Mouse (Mus musculus): ENCODE data around the gene Aox2.
"Not testable (repeated sequence)": the region's sequence is repeated elsewhere in the genome, so short reads cannot be mapped to it uniquely, and the experiment has no call there.

Aox2 gene

DNA sequence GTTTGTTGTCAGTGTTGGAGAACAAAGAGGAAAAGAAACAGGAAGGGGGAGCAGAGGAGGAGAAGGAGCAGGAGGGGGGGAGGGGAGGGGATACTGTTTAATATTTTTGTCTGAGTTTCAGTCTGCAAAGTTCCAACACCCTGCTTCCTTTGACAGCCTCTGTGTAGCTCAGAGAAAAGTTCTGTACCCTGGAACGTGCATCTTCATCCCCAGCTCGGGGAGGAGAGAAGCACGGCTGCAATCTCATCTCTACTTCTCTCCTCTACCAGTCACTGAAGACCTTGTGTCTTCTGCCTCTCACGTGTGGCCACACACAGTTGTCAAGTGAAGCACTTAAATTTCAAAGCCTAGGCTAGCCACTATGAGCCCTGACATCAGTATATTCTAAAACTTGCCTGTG lies 55.1 kb downstream of the Aox2 start:
- in situ Hi-C loops (cut with MboI; ENCODE audit: unreplicated experiment in 2 of 2): no loop called here

GRCm38 (mm10) chr1:58339901-58340300 lies 61.8 kb downstream of the Aox2 start:
- in situ Hi-C loops (cut with MboI; ENCODE audit: unreplicated experiment in 2 of 2): no loop called here

GRCm38 (mm10) chr1:58341576-58341975 lies 63.5 kb downstream of the Aox2 start:
- in situ Hi-C loops (cut with MboI; ENCODE audit: unreplicated experiment in 2 of 2): no loop called here

GRCm38 (mm10) chr1:58343861-58344260 lies 65.7 kb downstream of the Aox2 start:
- in situ Hi-C loops (cut with MboI; ENCODE audit: unreplicated experiment in 2 of 2): no loop called here

GRCm38 (mm10) chr1:58344570-58344969 lies 66.4 kb downstream of the Aox2 start:
- in situ Hi-C loops (cut with MboI; ENCODE audit: unreplicated experiment in 2 of 2): no loop called here

- in situ Hi-C loops (cut with MboI; ENCODE audit: unreplicated experiment in 2 of 2): no loop called here
Observed at GRCm38 (mm10) chr1:58346159-58346558, 68.0 kb downstream of the Aox2 start.

DNA sequence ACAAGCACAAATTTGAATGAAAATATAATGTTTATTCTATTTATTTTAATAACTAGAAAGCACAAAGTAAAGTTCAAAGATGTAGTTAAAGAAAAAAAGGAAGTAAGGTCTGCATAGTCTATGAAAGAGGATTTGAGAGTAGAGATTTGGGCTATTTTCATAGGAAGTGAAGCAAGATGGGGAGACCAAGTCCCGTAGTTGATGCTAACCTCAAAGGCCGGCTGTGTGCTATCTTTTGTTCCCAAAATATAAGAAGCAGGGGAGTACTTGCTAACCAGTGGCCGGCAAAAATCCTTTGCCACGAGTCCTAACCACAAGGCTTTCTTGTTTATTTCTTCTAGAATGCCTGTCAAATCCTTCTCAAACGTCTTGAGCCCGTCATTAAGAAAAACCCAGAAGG lies 70.6 kb downstream of the Aox2 start:
- in situ Hi-C loops (cut with MboI; ENCODE audit: unreplicated experiment in 2 of 2): no loop called here

DNA sequence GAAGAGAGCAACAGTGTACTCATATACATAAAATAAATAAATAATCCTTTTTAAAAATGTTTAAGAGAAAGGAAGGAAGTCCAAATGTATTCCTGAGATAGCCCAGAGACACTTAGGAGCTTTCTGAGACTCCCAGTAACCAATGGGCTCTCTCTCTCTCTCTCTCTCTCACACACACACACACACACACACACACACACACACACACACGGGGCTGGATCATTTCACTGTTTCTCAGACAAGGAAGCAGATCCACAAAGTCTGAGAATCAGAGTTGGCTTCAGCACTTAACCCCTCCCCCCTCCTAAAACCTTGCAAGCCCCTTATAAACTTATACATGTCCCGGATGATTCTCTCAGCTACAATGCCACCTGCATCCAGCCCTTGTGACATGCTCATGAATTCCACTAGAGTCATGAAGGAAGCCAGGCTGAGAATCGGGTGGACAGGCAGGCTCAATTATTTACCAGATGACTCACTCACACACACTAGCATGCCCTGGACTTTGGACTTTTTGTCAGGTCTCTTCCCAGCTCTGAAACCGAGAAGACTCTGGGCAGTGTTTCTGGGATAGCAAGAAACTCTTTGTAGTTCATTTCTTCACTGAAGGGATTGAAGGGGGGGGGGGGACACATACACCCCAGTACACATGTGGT lies 75.2 kb downstream of the Aox2 start:
- in situ Hi-C loops (cut with MboI; ENCODE audit: unreplicated experiment in 2 of 2): no loop called here

GRCm38 (mm10) chr1:58358958-58359901 lies 81.1 kb downstream of the Aox2 start:
- in situ Hi-C loops (cut with MboI; ENCODE audit: unreplicated experiment in 2 of 2): no loop called here

DNA sequence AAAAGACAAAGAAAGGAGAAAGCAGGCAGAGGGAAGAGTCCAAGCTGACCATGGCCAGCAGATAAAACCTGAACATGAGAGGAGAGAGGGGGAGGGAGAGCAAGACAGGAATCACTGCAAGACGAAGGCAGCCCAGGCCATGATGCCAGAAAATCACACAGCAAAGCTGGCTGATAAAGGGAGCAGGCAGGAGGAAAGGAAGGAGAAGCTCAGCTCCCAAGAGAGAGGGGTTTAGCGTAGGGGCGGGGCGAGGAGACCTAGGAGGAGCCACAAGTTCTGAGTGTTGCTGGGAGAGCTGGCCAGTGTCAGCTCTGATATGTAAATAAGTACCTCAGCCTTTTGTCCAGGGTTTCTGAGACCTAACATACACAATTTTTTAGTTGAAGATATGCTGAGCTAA lies 84.2 kb downstream of the Aox2 start:
- in situ Hi-C loops (cut with MboI; ENCODE audit: unreplicated experiment in 2 of 2): no loop called here

- in situ Hi-C loops (cut with MboI; ENCODE audit: unreplicated experiment in 2 of 2): no loop called here
Observed at GRCm38 (mm10) chr1:58364551-58364950, 86.4 kb downstream of the Aox2 start.

DNA sequence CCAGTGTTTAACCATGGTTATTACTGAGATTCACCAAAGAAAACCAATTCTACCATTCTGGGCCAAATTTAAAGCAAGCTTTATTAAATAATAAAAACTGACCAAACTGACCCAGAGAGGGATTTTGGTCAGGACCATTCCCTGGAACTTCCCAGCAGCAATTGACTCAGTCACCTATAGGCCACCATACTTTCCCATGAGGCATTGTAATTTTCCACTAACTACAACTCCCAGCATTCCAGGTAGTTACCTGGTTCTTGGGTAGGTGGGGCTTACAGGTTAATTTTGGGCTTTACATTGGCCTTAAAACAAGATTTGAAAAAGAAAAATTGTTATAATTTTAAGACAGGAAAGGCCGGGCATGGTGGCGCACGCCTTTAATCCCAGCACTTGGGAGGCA lies 87.7 kb downstream of the Aox2 start:
- in situ Hi-C loops (cut with MboI; ENCODE audit: unreplicated experiment in 2 of 2): no loop called here

DNA sequence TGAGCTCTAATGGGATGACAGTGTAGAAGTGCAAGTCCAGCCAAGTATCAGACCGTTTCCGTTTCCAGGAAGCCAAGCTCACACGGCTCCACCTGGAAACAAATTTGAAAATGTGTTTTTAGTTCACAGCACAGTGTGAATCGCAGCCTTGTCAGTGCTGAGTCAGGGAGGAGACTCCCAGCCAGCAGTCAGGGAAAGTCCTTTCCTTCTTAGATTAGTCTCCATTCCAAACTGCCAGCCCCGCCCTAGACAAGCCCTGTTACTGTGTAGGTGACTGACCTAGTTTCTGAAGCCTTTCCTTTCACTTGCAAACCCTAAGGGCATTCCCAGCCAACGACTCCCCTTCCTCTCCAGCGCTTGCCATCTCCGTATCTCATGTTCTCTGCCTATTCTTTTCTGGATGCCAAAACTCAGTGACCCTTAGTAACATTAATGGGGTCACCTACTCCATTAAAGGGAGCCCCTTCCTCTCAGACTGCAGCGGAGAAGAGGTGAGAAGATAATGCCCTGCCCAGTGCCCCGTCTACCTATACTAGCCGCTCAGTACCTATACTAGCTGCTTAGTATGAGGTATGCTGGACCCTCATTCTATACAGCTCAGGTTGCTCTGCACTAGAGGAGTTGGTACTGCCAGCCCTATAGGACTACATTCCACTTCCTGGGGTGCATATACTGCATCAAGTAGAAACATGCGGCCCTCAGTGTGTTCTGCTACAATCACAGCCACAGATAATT lies 88.8 kb downstream of the Aox2 start:
- in situ Hi-C loops (cut with MboI; ENCODE audit: unreplicated experiment in 2 of 2): no loop called here

DNA sequence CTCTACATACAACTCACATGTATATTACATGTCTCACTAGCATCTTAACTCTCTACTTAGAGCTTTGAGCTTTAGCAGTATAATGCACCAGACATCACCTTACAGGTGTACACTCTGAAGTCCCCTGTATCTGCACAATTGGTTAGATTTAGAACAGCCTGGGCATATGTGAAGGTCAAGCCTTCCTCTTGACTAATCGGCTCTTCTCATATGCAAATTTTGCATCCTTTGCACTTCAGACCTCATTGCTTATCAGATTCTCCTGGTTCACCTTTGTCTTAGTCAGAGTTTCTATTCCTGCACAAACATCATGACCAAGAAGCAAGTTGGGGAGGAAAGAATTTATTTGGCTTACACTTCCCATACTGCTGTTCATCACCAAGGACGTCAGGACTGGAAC lies 91.6 kb downstream of the Aox2 start:
- in situ Hi-C loops (cut with MboI; ENCODE audit: unreplicated experiment in 2 of 2): no loop called here

DNA sequence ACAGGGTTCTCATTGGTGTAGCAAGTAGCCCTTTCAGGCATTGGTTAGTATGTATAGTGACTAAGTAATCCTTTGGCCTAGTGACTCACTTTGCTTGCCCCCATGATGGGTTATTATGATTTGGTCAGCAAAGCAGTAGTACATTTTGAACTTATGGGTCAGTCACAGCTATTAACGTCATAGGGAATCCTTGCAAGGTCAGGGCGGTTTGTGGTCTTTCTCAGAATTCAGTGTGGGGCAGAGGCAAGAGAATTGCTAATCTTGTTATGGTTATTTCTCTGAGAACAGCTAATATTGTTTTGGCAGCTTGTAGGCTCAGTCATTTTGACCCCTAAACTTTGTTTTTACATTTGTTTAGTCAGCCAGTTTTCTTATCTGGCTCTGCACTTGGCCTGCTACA lies 96.1 kb downstream of the Aox2 start:
- in situ Hi-C loops (cut with MboI; ENCODE audit: unreplicated experiment in 2 of 2): not testable (repeated sequence)

- in situ Hi-C loops (cut with MboI; ENCODE audit: unreplicated experiment in 2 of 2): loop anchor here in 1 of 2 experiments (25.0 kb wide), 1 partner anchor 213 kb away; no protein-coding TSS in a partner anchor
Observed at GRCm38 (mm10) chr1:58375574-58376147, 97.5 kb downstream of the Aox2 start.

GRCm38 (mm10) chr1:58382586-58383281 lies 104.6 kb downstream of the Aox2 start:
- in situ Hi-C loops (cut with MboI; ENCODE audit: unreplicated experiment in 2 of 2): loop anchor here (10.0 to 25.0 kb wide), 2 partner anchors 68 to 220 kb away; no protein-coding TSS in a partner anchor

GRCm38 (mm10) chr1:58391421-58392267 lies 113.5 kb downstream of the Aox2 start:
- in situ Hi-C loops (cut with MboI; ENCODE audit: unreplicated experiment in 2 of 2): loop anchor here in 1 of 2 experiments (5.0 to 25.0 kb wide), 3 partner anchors 94 to 987 kb away; partner anchors contain the start of genes Maip1 and Tyw5

GRCm38 (mm10) chr1:58392268-58392651 lies 114.1 kb downstream of the Aox2 start:
- in situ Hi-C loops (cut with MboI; ENCODE audit: unreplicated experiment in 2 of 2): loop anchor here in 1 of 2 experiments (5.0 to 25.0 kb wide), 3 partner anchors 95 to 987 kb away; partner anchors contain the start of genes Maip1 and Tyw5
